Mouse (Mus musculus) induced T-regulatory cell, adult 2 months (primary cell): ENCODE data around the gene Plekhm3.

Experiments
- DNase-seq: peaks from one replicate; pipeline ENCODE4 v3.0.0-alpha.2; 2012; ENCODE audit warnings: low read depth

Gene Plekhm3

GRCm38 (mm10) chr1:64773305-64773704, 183.3 kb downstream of the Plekhm3 start:
- DNase-seq: no peak

DNA sequence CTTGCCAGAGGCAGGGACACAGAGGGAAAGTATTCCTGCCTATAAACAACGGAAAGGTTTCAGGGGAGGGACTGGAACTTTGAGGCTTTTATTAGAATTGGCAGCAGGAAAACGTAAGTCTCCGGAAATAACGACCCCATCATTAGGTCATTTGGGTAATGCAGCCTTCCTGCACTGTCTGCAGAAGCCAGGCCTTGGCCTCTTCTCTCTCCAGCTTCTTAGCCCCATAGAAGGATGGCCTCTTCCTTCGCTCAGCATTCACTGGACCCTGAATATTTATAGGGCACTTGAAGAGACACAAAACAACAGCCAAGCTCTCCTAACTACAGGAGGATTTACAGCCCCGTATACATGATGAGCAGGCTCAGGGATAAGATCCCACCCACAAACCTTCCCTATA, 186.5 kb downstream of the Plekhm3 start:
- DNase-seq: no peak

GRCm38 (mm10) chr1:64761646-64762045, 195.0 kb downstream of the Plekhm3 start:
- no peak for DNase-seq

- no peak for DNase-seq
Observed at GRCm38 (mm10) chr1:64757766-64758165, 198.9 kb downstream of the Plekhm3 start.

GRCm38 (mm10) chr1:64757254-64757653, 199.4 kb downstream of the Plekhm3 start:
- no peak for DNase-seq

GRCm38 (mm10) chr1:64756640-64757030, 200.0 kb downstream of the Plekhm3 start:
- peak; percentile 10 for DNase-seq

DNA sequence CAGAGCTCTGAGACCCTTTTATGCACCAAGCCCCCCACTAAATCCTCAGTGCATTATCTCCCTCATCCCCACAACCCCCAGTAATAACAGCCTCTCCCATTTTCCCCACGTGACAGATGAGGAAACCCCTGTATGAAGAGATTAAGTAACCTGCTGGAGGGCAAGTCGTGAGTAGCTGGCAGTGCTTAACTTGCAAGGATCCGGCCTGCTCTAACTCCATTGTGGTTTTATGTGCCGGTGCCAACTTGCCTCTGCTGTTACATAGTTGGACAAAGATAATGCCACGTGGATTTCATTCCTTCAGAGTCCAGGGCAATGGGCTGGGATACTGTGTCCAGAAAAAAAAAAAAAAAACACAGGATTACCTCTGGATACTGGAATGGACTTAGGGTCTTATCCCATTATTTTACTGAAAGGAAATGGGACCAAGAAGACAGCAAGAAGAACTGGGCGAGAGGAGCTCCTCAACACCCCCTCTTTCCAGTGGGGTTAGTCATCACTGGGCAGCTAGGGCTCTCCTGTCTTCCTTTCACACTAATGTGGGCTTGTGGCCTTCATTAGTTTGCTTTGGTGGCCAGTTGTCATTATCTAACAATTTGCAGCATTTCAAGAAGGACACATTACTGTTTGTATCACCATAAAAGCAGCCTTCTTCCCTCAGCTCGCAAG, 200.5 kb downstream of the Plekhm3 start:
- DNase-seq: no peak

GRCm38 (mm10) chr1:64754658-64755057, 202.0 kb downstream of the Plekhm3 start:
- DNase-seq: no peak

GRCm38 (mm10) chr1:64753668-64754067, 203.0 kb downstream of the Plekhm3 start:
- DNase-seq: no peak

- DNase-seq: no peak
Observed at GRCm38 (mm10) chr1:64753109-64753508, 203.5 kb downstream of the Plekhm3 start.

DNA sequence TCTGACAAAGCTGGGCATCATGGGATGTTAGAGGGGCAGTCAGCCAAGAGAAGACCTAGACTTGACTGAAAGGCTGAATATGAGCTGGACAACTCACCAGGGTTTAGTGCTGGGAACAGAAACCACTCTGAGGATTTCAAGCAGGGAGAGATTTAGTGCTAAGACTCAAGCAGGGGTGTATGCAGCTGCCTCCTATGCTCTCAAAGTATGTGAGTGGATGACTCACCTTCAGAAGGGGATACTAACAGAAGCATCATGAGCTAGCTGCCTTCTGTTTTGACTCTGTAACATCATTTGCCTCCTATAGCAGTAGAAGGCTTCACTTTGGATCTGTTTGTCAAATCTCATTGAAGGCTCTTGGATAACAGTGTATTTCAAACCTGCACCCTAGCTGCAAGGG, 212.0 kb downstream of the Plekhm3 start:
- no peak for DNase-seq

GRCm38 (mm10) chr1:64742741-64743408, 213.7 kb downstream of the Plekhm3 start:
- no peak for DNase-seq

- DNase-seq: peak; percentile 70
Observed at GRCm38 (mm10) chr1:64738661-64739082, 218.0 kb downstream of the Plekhm3 start.

DNA sequence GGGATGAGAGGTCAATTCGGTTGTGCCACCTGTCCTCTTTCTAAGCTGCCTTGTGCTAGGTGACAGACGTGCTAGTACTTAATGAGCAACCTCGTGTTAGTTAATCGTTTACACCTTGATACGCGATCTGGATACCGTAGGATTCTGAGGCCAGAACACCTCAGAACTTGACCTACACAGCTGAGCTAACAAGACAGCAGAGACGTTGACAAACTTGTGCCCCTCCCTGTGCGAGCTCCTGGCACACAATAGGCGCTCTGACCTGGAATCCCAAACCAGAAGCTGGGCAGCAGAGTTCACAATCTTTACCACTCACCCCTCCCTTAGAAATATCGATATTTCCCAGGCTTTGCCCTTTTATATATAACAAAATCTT, 218.5 kb downstream of the Plekhm3 start:
- DNase-seq: no peak

DNA sequence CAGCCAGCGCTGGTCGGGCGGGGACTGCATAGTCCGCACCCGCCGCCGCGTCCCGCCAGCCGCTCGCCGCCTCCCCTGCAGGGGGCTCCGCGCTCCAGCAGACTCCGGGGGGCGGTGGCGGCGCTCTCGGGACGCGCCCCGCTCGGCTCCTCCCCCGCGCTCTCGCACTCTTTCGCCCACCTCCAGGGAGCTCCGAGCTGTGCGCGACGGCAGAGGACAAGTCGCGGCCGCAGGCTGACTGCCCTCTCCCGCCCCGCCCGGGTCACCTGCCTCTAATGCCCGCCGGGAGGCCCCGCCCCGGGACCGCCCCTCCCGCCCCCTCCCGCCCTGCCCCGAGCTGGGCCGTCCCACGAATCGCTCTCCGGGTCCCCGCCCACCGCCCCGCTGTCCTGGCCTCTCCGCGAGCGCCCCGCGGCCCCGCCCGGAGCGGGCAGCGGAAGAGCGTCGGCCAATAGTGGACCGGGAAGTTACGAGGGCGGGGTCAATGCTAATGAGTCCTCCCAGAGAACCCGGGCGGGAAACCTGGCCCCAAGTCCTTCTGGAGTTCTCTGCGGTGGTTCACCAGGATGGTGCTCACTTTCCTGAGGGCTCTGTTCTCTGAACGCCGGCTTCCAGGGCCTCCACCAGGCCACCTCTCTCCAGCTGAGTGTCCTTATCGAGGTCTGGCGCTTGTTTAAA, 219.0 kb downstream of the Plekhm3 start, which contains the start of gene Fzd5:
Gene Fzd5, minus strand, starts transcription at position 250 of the 678 bp plus-strand sequence.
- DNase-seq: peak; percentile 93

GRCm38 (mm10) chr1:64736681-64737501, 219.7 kb downstream of the Plekhm3 start:
- no peak for DNase-seq
